Mouse (Mus musculus) CH12.LX (cell line): Measurements from ENCODE around the gene Gm37240. TPM values are rescaled to one million over a fixed set of nuclear protein-coding genes. Genes with fewer than 3 reads are reported as not detected.

Experiments used
- DNase-seq: peaks from one replicate; pipeline ENCODE4 v3.0.0-alpha.2; 2013; ENCODE audit errors: extremely low read depth
- H3K27ac ChIP-seq: 2 replicates; pipeline ENCODE4 v1.5.1; 2012; ENCODE audit warnings: low read depth, mild to moderate bottlenecking, control low read depth, moderate library complexity; ENCODE audit not compliant: insufficient read depth
- H3K27me3 ChIP-seq: replicated peaks from 2 replicates; pipeline ENCODE3; 2012; ENCODE audit warnings: inconsistent platforms
- H3K36me3 ChIP-seq, 2 experiments: replicated peaks in 1 of 2; 2 replicates each; pipeline versions ENCODE3 to v1.6.1; 2012; ENCODE audit warnings: inconsistent platforms in 1 of 2, low read length in 1 of 2, mild to moderate bottlenecking in 1 of 2, mixed read lengths in 1 of 2, moderate library complexity in 1 of 2; ENCODE audit not compliant: control insufficient read depth in 1 of 2, insufficient read depth in 1 of 2
- H3K4me1 ChIP-seq, 2 experiments: 2 replicates each; pipeline ENCODE4 v1.6.1; 2012; ENCODE audit warnings: inconsistent platforms in 1 of 2, moderate library complexity in 1 of 2; ENCODE audit not compliant: insufficient read depth in 2 of 2, control insufficient read depth in 1 of 2
- H3K4me2 ChIP-seq: 2 replicates; pipeline ENCODE4 v1.6.1; 2012; ENCODE audit warnings: low read depth, mild to moderate bottlenecking, control low read depth; ENCODE audit not compliant: poor library complexity, insufficient read depth, severe bottlenecking
- H3K4me3 ChIP-seq, 3 experiments: fragments of 150-350 bp in 1 of 3; sonication (generic) in 1 of 3; replicated peaks in 1 of 3; 2 replicates each; pipeline versions ENCODE3 to v1.5.1; 2011 to 2012; ENCODE audit warnings: low read depth in 2 of 3, low read length in 2 of 3, mild to moderate bottlenecking in 2 of 3, moderate library complexity in 2 of 3, control low read depth in 1 of 3, improper control_type of control experiment in 1 of 3, inconsistent platforms in 1 of 3, mixed read lengths in 1 of 3; ENCODE audit not compliant: poor library complexity in 1 of 3
- H3K79me2 ChIP-seq: replicated peaks from 2 replicates; pipeline ENCODE4 v1.6.1; 2012; ENCODE audit warnings: mild to moderate bottlenecking, moderate library complexity; ENCODE audit not compliant: control insufficient read depth, poor library complexity, insufficient read depth, severe bottlenecking; ENCODE audit errors: extremely low read depth
- H3K9ac ChIP-seq: 2 replicates; pipeline ENCODE4 v1.6.1; 2012; ENCODE audit warnings: low read depth, mild to moderate bottlenecking, control low read depth, moderate library complexity; ENCODE audit not compliant: insufficient read depth
- H3K9me3 ChIP-seq: replicated peaks from 2 replicates; pipeline ENCODE3; 2012; ENCODE audit warnings: low read length, inconsistent platforms, mixed read lengths
- CHD1 ChIP-seq: IDR thresholded peaks from 2 replicates; pipeline ENCODE4 v1.6.1; 2012; ENCODE audit warnings: low read depth, low read length, improper control_type of control experiment, inconsistent platforms
- CHD2 ChIP-seq: IDR thresholded peaks from 2 replicates; pipeline ENCODE4 v1.6.1; 2011; ENCODE audit warnings: low read length, improper control_type of control experiment
- CTCF ChIP-seq, 2 experiments: IDR thresholded peaks in 1 of 2; conservative IDR thresholded peaks in 1 of 2; 2 replicates each; pipeline ENCODE4 v1.5.1; 2011 to 2012; ENCODE audit warnings: low read depth in 2 of 2, low read length in 2 of 2, improper control_type of control experiment in 1 of 2, inconsistent platforms in 1 of 2, mild to moderate bottlenecking in 1 of 2, moderate library complexity in 1 of 2
- HCFC1 ChIP-seq: IDR thresholded peaks from 2 replicates; pipeline ENCODE4 v1.6.1; 2012; ENCODE audit warnings: low read depth, mild to moderate bottlenecking, inconsistent platforms, low read length, improper control_type of control experiment
- IRF4 ChIP-seq: IDR thresholded peaks from 2 replicates; pipeline ENCODE4 v1.6.1; 2014; ENCODE audit warnings: low read depth, mild to moderate bottlenecking, inconsistent platforms, low read length, improper control_type of control experiment
- JUN ChIP-seq: IDR thresholded peaks from 2 replicates; pipeline ENCODE4 v1.6.1; 2011; ENCODE audit warnings: low read depth, mild to moderate bottlenecking, low read length, improper control_type of control experiment, moderate library complexity; ENCODE audit not compliant: insufficient read depth
- KAT2A ChIP-seq: IDR thresholded peaks from 2 replicates; pipeline ENCODE4 v1.6.1; 2012; ENCODE audit warnings: low read length, improper control_type of control experiment, inconsistent platforms; ENCODE audit not compliant: insufficient replicate concordance
- MAFK ChIP-seq: IDR thresholded peaks from 2 replicates; pipeline ENCODE4 v1.6.1; 2011; ENCODE audit warnings: low read length, improper control_type of control experiment; ENCODE audit not compliant: insufficient replicate concordance
- MAX ChIP-seq: IDR thresholded peaks from 2 replicates; pipeline ENCODE4 v1.6.1; 2011; ENCODE audit warnings: low read length, improper control_type of control experiment
- NELFE ChIP-seq: IDR thresholded peaks from 2 replicates; pipeline ENCODE4 v1.6.1; 2011; ENCODE audit warnings: low read depth, low read length, improper control_type of control experiment
- NRF1 ChIP-seq: IDR thresholded peaks from 2 replicates; pipeline ENCODE4 v1.6.1; 2014; ENCODE audit warnings: low read depth, mild to moderate bottlenecking, inconsistent platforms, low read length, improper control_type of control experiment, moderate library complexity
- PAX5 ChIP-seq: IDR thresholded peaks from 2 replicates; pipeline ENCODE4 v1.6.1; 2012; ENCODE audit warnings: low read length, inconsistent platforms, mixed read lengths
- POLR2A ChIP-seq: IDR thresholded peaks from 2 replicates; pipeline ENCODE4 v1.6.1; 2011; ENCODE audit warnings: low read depth, mild to moderate bottlenecking, improper control_type of control experiment, low read length
- POLR2AphosphoS2 ChIP-seq: IDR thresholded peaks from 2 replicates; pipeline ENCODE4 v1.6.1; 2011; ENCODE audit warnings: low read depth, low read length, improper control_type of control experiment
- RCOR1 ChIP-seq: conservative IDR thresholded peaks from 2 replicates; pipeline ENCODE4 v1.6.1; 2012; ENCODE audit warnings: low read depth, mild to moderate bottlenecking, inconsistent platforms, low read length, improper control_type of control experiment
- SIN3A ChIP-seq: IDR thresholded peaks from 2 replicates; pipeline ENCODE4 v1.6.1; 2012; ENCODE audit warnings: low read length, improper control_type of control experiment, inconsistent platforms
- UBTF ChIP-seq: IDR thresholded peaks from 2 replicates; pipeline ENCODE4 v1.6.1; 2012; ENCODE audit warnings: low read depth, mild to moderate bottlenecking, inconsistent platforms, low read length, improper control_type of control experiment, moderate library complexity
- ZKSCAN1 ChIP-seq: IDR thresholded peaks from 2 replicates; pipeline ENCODE4 v1.6.1; 2012; ENCODE audit warnings: low read depth, inconsistent platforms, low read length, improper control_type of control experiment, borderline replicate concordance
- ZMIZ1 ChIP-seq: IDR thresholded peaks from 2 replicates; pipeline ENCODE4 v1.6.1; 2012; ENCODE audit warnings: low read depth, mild to moderate bottlenecking, inconsistent platforms, low read length, improper control_type of control experiment
- ZNF384 ChIP-seq: IDR thresholded peaks from 2 replicates; pipeline ENCODE4 v1.6.1; 2012; ENCODE audit warnings: low read depth, low read length, improper control_type of control experiment, inconsistent platforms
- dilution Hi-C: fragments of 300-500 bp; cut with MboI; formaldehyde crosslinking; loops from 2 replicates; pipeline ENCODE4 v1.14.3; 2020; ENCODE audit warnings: low sequenced_read_pairs; ENCODE audit not compliant: extremely low pct_unique_long_range_greater_than_20kb, extremely low pct_ligation_motif_present
- in situ Hi-C: fragments of 300-500 bp; cut with MboI; formaldehyde crosslinking; loops from 3 replicates; pipeline ENCODE4 v1.14.3; 2019; ENCODE audit warnings: low sequenced_read_pairs, low pct_ligation_motif_present, low pct_unique_long_range_greater_than_20kb, mixed read lengths
- polyA plus RNA-seq: library from polyadenylated mRNA; unstranded; fragments of >175 nt; gene quantifications from 2 replicates; pipeline ENCODE4 v1.2.1, GENCODE M21; 2012; ENCODE audit warnings: low read depth; ENCODE audit not compliant: insufficient read length
- total RNA-seq, 2 experiments: library from RNA; depleted of rRNA; stranded (reverse); fragments of 300-350 nt in 1 of 2; fragments of >200 nt in 1 of 2; gene quantifications; 2 replicates each; pipeline ENCODE4 v1.2.3; 2012 to 2014

Gm37240 gene
- total and polyA plus RNA-seq, 3 experiments = 0.08 to 0.19 (median 0.14) TPM

DNA sequence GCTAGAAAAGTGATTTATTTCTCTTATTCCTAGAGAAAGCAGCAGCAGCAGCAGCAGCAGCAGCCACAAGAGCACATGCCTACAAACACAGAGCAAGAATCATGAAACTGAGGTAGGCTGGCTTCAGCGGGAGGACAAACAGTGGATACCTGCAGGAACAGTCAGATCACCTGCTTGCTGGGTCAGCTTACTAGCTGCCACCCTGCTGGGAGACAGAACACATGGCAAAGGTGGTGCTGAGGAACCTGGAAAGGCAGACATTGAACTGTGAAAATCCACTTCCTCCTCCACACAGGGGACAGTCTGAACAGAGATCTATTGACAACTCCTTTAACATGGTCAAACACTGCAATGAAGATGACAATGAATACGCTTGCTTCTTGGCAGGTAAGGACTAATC lies 1358.3 kb downstream of the Gm37240 start:
- dilution Hi-C loops (no loop called here), in situ Hi-C loops (loop anchor here (25.0 kb wide), 1 partner anchor 367 kb away; the partner anchor contains the start of genes Gm6525 and Mnd1)
- peaks cover 7 to 47% of the 10 kb centered on the region in 2 experiments for H3K36me3 ChIP-seq
- no peaks in the 10 kb centered on the region for H3K27me3 ChIP-seq
- H3K4me2 ChIP-seq = no peak overlapping the region
- TF ChIP-seq JUN (no peak), POLR2AphosphoS2 (no peak), HCFC1 (no peak), NRF1 (no peak), POLR2A (no peak), UBTF (no peak), CTCF (conservative IDR thresholded peaks at IDR 0.05 in 1 of 2, IDR thresholded peaks at IDR 0.05 in 1 of 2; ENCODE audit: low read depth in 2 of 2, low read length in 2 of 2) (no peak), CHD1 (no peak), PAX5 (no peak), ZKSCAN1 (no peak), SIN3A (no peak), MAFK (no peak), MAX (no peak), RCOR1 (no peak)
- H3K9me3 ChIP-seq = no peaks in the 10 kb centered on the region
- no peak overlapping the region for H3K4me3 ChIP-seq
- H3K4me1 ChIP-seq = peaks cover 2 to 18% of the 10 kb centered on the region in 2 experiments; a peak in 3 of 4 replicates
- no peak for DNase-seq
- no peak overlapping the region for H3K27ac ChIP-seq
- no peak overlapping the region for H3K9ac ChIP-seq
- no peaks in the 10 kb centered on the region for H3K79me2 ChIP-seq

- in situ Hi-C loops = loop anchor here (25.0 kb wide), 1 partner anchor 363 kb away; the partner anchor contains the start of genes Gm6525 and Mnd1
- no peak for DNase-seq
- no peak for TF ChIP-seq KAT2A
- TF ChIP-seq ZKSCAN1 = no peak
- TF ChIP-seq NRF1 = no peak
- TF ChIP-seq IRF4 = no peak
- no peak for TF ChIP-seq MAX
- TF ChIP-seq ZMIZ1 = no peak
- TF ChIP-seq NELFE = no peak
- no peak for TF ChIP-seq CHD2
- no peak for TF ChIP-seq ZNF384
- no peak for TF ChIP-seq UBTF
- TF ChIP-seq CHD1 = no peak
- peaks cover 5 to 36% of the 10 kb centered on the region in 2 experiments for H3K36me3 ChIP-seq
- H3K27me3 ChIP-seq = no peaks in the 10 kb centered on the region
- H3K4me3 ChIP-seq = no peak overlapping the region
- no peak overlapping the region for H3K4me2 ChIP-seq
- peaks cover 2 to 18% of the 10 kb centered on the region in 2 experiments; a peak in 3 of 4 replicates for H3K4me1 ChIP-seq
- no peak overlapping the region for H3K9ac ChIP-seq
- no peak overlapping the region for H3K27ac ChIP-seq
- dilution Hi-C loops = no loop called here
- no peaks in the 10 kb centered on the region for H3K9me3 ChIP-seq
- no peaks in the 10 kb centered on the region for H3K79me2 ChIP-seq
Observed at GRCm38 (mm10) chr3:84524952-84525351, 1362.4 kb downstream of the Gm37240 start.
